Mouse (Mus musculus) hindbrain, embryonic 15.5 days (tissue): ENCODE results near the gene Sfrp2. TPM values are rescaled to one million over a fixed set of nuclear protein-coding genes. Genes with fewer than 3 reads are reported as not detected.

ENCODE experiments used
- ATAC-seq: fragments of 200-750 bp; cut with Nextera tagmentation; 2 replicates; pipeline ENCODE4 v1.8.0; 2017; ENCODE audit warnings: low read depth, moderate number of reproducible peaks, moderate TSS enrichment; ENCODE audit not compliant: low FRiP score
- H3K27ac ChIP-seq: fragments of 300-500 bp; sonication (generic); replicated peaks from 2 replicates; pipeline ENCODE4 v1.5.1; 2015; ENCODE audit warnings: mild to moderate bottlenecking, inconsistent platforms
- H3K27me3 ChIP-seq: fragments of 300-500 bp; sonication (generic); 2 replicates; pipeline ENCODE4 v1.6.1; 2015; ENCODE audit warnings: control low read depth, inconsistent platforms
- H3K36me3 ChIP-seq: fragments of 300-500 bp; sonication (generic); 2 replicates; pipeline ENCODE4 v1.6.1; 2015; ENCODE audit warnings: control low read depth, inconsistent platforms
- H3K4me1 ChIP-seq: fragments of 300-500 bp; sonication (generic); replicated peaks from 2 replicates; pipeline ENCODE4 v1.6.1; 2015; ENCODE audit warnings: control low read depth, inconsistent platforms
- H3K4me2 ChIP-seq: fragments of 300-500 bp; sonication (generic); 2 replicates; pipeline ENCODE4 v1.6.1; 2015; ENCODE audit warnings: moderate library complexity, mild to moderate bottlenecking, inconsistent platforms
- H3K4me3 ChIP-seq: fragments of 300-500 bp; sonication (generic); 2 replicates; pipeline ENCODE4 v1.5.1; 2015; ENCODE audit warnings: mild to moderate bottlenecking, inconsistent platforms
- H3K9ac ChIP-seq: fragments of 300-500 bp; sonication (generic); 2 replicates; pipeline ENCODE4 v1.6.1; 2015; ENCODE audit warnings: inconsistent platforms
- H3K9me3 ChIP-seq: fragments of 300-500 bp; sonication (generic); 2 replicates; pipeline ENCODE4 v1.6.1; 2016; ENCODE audit warnings: control low read depth, inconsistent platforms
- WGBS: fragments of 180-500 bp; shearing (Covaris S2); methylation state at CpG from one replicate; pipeline ENCODE4 v1.1.7; 2015; 5-methylcytosine and 5-hydroxymethylcytosine counted together
- polyA plus RNA-seq: library from polyadenylated mRNA; unstranded; fragments of >200 nt; fragmentation: Nextera tagmentation; extraction: Ambion mirVana; gene quantifications from 2 replicates; pipeline ENCODE4 v1.2.1, GENCODE M21; 2015

The Sfrp2 gene
- 52.4 and 53.7 TPM in 2 replicates for polyA plus RNA-seq

DNA sequence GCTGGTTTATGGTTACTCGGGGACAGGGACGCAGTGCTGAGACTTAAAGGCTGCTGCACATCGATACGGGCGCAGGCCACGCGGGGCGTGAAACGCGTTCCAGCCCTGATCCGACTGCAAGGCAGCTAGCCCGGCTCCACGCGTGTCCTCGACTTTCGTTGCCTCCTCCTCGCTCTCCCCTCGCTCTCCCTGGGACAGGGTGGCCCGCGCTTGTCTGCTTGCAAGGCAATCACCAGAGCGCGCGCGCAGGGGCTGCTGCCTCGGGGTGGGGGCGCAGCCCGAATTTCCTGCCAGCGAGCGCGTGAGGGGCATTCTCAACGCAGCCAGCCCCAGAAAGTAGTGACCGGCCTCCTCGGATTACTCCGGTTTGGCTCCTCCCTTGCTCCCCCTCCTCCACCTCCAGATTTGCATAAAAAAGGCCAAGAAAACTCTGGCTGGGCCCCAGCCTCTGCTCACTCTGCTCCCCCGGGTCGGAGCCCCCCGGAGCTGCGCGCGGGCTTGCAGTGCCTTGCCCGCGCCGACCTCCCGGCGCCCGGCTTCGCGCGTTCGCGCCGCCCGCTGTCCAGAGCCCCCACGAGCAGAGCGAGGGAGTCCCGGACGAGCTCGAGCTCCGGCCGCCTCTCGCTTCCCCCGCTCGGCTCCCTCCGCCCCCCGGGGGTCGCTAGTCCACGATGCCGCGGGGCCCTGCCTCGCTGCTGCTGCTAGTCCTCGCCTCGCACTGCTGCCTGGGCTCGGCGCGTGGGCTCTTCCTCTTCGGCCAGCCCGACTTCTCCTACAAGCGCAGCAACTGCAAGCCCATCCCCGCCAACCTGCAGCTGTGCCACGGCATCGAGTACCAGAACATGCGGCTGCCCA lies at the start of gene Sfrp2:
TSS of gene Sfrp2 (plus strand) at position 451 of the 855 bp plus-strand sequence.
- Histone ChIP-seq H3K27ac (peak within 1 kb of the TSS; percentile 42), H3K36me3 (no peaks in the 10 kb centered on the region), H3K4me1 (peaks cover 49% of the 10 kb centered on the region), H3K27me3 (peaks cover 3% of the 10 kb centered on the region; the same call in 1 of the 2 replicates), H3K9me3 (no peaks in the 10 kb centered on the region), H3K4me3 (peak within 1 kb of the TSS; percentile 66), H3K4me2 (peak within 1 kb of the TSS; percentile 97), H3K9ac (peak within 1 kb of the TSS; percentile 65)
- WGBS, result under 1% methylated on average over 78 of the region's 82 CpGs
- peak; percentile 70 for ATAC-seq

DNA sequence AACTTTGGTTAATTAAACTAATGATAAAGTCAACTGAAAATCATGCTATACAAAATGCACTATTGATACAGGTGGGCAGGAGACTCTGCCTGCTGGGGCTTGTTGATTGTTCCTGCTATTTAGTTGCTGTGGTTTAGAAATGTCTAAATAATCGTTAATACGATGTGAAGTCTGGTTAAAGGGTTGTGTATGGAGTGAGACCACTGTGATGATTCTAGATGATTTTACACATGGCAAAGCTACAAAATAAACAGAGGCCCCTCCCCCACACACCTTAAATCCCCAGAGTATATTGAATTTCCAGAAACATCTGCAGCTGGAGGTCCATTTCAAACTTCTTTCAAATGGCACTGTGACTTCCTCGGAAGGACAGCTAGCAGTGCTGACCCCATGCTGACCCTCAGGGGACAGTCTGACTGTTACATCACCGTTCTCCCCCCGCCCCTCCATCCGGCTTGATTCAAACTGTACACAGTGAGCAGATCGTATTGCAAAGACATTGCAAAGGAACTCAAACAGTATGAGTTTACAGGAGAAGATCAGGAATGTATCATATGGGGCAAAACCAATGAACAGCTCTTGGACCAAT lies 48.4 kb upstream of the Sfrp2 start:
- Histone ChIP-seq H3K27me3 (no peaks in the 10 kb centered on the region), H3K36me3 (no peaks in the 10 kb centered on the region), H3K4me3 (no peak overlapping the region), H3K4me1 (no peaks in the 10 kb centered on the region), H3K9ac (no peak overlapping the region), H3K27ac (no peak overlapping the region), H3K9me3 (no peaks in the 10 kb centered on the region), H3K4me2 (no peak overlapping the region)
- 64% methylated on average over 7 of the region's 7 CpGs for WGBS
- ATAC-seq, result no peak

DNA sequence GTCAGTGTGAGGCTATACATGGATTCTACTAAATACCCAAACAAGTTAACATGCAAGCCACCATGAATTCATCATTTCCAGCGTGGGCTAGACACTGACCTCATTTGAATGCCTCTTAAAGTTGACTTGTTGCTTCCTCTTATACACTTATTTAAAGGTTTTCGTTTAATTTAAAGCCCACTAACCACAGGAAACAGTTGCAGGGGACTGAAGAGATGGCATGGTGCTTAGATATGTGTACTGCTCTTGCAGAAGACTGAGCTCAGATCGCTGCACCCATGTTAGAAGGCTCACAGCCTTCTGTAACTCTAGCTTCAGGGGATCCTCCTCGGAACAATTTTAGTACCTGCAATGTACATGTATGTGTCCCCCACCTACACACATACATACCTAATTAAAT lies 47.5 kb upstream of the Sfrp2 start:
- Histone ChIP-seq H3K9ac (no peak overlapping the region), H3K36me3 (no peaks in the 10 kb centered on the region), H3K27me3 (no peaks in the 10 kb centered on the region), H3K4me2 (no peak overlapping the region), H3K4me3 (no peak overlapping the region), H3K9me3 (no peaks in the 10 kb centered on the region), H3K27ac (no peak overlapping the region), H3K4me1 (no peaks in the 10 kb centered on the region)
- WGBS, result 81% methylated on average over 4 of the region's 4 CpGs
- ATAC-seq, result no peak

DNA sequence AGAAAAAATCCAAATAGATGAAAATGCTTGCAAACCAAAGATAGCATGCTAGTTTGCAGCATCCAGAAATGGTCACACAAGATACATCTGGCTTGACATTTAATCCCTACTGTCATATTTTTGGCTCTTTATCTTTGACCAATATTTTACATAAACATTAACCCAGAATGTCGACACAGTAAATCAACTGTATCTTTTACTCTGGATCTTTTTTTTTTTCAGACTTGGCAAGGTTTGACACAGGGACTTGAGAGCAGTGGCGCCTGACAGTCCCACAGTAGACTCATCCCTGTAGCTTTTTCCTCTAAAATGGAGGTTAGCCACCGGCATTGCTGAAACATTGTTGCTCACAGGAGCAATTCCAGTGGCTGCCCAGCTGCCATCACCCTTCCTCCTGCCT lies 37.9 kb upstream of the Sfrp2 start:
- Histone ChIP-seq H3K4me2 (no peak overlapping the region), H3K9me3 (no peaks in the 10 kb centered on the region), H3K9ac (no peak overlapping the region), H3K27me3 (no peaks in the 10 kb centered on the region), H3K4me3 (no peak overlapping the region), H3K36me3 (no peaks in the 10 kb centered on the region), H3K27ac (no peak overlapping the region), H3K4me1 (no peaks in the 10 kb centered on the region)
- 83% methylated on average over 3 of the region's 3 CpGs for WGBS
- no peak for ATAC-seq

DNA sequence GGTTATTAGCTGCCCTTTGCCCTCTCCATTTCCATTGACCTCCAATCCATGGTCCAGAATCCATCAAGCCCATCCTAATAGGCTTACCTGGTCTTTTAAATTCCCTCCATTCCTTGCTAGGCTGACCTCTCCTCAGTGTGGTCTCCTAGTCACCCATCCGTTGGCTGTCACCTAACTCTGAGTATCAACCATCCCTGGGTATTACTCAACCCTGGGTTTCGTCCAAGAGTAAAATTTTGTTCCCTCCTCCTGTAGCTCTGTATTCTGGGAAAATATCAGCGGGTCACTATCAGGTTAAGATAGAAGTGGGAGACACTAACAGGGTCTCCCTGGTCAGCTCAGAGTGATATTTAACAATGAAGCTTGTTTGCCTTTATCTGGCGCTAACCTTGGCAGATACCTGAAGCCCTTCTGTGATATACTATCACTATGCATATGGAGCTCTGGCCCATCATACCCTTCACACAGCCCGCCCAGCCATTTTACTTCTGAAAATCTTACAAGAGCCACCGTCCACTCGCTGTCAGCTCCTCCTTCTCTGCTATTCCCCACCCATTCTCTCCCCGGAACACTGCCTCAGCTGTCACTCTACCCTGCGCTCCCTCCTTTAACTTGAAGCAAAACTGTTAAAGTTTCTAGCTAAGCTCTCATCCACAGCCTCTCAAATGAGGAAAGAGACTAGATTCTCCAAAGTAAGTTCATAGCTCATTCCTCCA lies 37.3 kb upstream of the Sfrp2 start:
- H3K36me3 ChIP-seq, result no peaks in the 10 kb centered on the region

DNA sequence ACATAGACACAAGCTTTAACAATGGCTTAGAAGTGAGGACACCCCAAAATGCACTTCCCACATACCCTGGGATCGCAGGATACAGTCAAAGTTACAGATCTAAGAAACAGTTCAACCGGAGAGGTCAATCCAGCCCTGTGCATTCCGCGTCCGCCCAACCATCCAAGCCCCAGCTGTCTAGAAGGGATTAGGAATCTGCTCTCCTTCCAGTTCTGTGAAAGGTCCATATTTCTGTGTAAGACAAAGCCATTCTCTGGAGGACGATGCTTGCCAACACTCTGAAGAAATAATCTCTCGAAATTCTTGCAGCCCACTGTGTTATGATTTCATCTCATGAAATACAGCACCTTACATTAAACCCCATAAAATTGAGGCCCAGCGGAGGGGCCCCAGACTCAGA lies 32.1 kb upstream of the Sfrp2 start:
- no peak for ATAC-seq
- H3K27ac ChIP-seq, result no peak overlapping the region
- no peaks in the 10 kb centered on the region for H3K27me3 ChIP-seq
- no peak overlapping the region for H3K4me2 ChIP-seq
- no peaks in the 10 kb centered on the region for H3K9me3 ChIP-seq
- 0 out of 2 replicates have a peak, but pooled peaks cover 3% of the 10 kb centered on the region for H3K4me1 ChIP-seq
- H3K4me3 ChIP-seq, result no peak overlapping the region
- WGBS, result 84% methylated on average over 8 of the region's 8 CpGs
- no peak overlapping the region for H3K9ac ChIP-seq
- H3K36me3 ChIP-seq, result no peaks in the 10 kb centered on the region

More for the DNA sequence above, 37.3 kb upstream of the Sfrp2 start:
- 83% methylated on average over 9 of the region's 9 CpGs for WGBS
- Histone ChIP-seq H3K9ac (no peak overlapping the region), H3K27ac (no peak overlapping the region), H3K9me3 (no peaks in the 10 kb centered on the region), H3K4me2 (no peak overlapping the region), H3K4me3 (no peak overlapping the region), H3K4me1 (0 out of 2 replicates have a peak, but pooled peaks cover 3% of the 10 kb centered on the region), H3K27me3 (no peaks in the 10 kb centered on the region)
- no peak for ATAC-seq

DNA sequence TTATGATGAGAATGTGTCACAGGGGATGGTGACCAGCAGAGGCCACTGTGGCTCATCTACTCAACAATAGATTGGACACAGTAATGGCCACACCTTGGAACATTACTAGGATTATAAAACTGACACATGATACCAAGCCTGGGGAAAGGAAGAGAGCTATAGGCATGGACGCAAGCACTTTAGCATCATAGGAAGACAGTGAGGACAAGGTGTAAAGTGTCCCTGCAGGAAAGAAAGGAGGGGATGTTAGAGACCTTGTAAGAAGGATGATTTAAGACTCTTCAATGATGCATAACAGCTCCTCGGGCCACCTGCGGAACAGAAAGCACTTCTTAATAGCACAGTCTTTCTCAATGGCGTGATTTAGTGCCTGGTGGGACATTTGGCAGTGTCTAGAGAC lies 29.1 kb upstream of the Sfrp2 start:
- Histone ChIP-seq H3K4me2 (no peak overlapping the region), H3K9me3 (no peaks in the 10 kb centered on the region), H3K4me1 (0 out of 2 replicates have a peak, but pooled peaks cover 3% of the 10 kb centered on the region), H3K4me3 (no peak overlapping the region), H3K27ac (no peak overlapping the region), H3K36me3 (no peaks in the 10 kb centered on the region), H3K27me3 (no peaks in the 10 kb centered on the region), H3K9ac (no peak overlapping the region)
- 93% methylated on average over 4 of the region's 4 CpGs for WGBS
- no peak for ATAC-seq

DNA sequence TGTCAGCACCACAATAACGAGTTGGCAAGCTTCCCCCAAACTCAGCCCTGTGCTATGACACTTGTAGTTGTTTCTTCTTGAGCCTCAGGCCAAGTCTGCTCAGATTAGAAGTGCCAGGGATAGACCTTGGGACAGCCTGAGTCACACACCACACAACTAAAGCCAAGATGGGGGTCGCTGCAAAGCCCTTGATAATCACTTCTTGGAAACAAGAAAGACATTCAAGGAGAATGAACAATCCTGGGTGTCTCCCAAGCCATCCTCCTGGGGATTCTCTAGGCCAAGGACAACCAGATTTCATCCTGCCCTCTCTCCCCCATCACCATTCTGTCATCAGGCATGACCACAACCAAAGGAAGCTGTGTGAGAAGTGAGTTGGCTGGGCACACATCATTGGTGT lies 25.9 kb upstream of the Sfrp2 start:
- Histone ChIP-seq H3K27me3 (no peaks in the 10 kb centered on the region), H3K4me1 (no peaks in the 10 kb centered on the region), H3K9ac (no peak overlapping the region), H3K27ac (no peak overlapping the region), H3K4me3 (no peak overlapping the region), H3K4me2 (no peak overlapping the region), H3K9me3 (no peaks in the 10 kb centered on the region), H3K36me3 (no peaks in the 10 kb centered on the region)
- ATAC-seq, result no peak
- WGBS, result 86% methylated on average over 2 of the region's 2 CpGs

DNA sequence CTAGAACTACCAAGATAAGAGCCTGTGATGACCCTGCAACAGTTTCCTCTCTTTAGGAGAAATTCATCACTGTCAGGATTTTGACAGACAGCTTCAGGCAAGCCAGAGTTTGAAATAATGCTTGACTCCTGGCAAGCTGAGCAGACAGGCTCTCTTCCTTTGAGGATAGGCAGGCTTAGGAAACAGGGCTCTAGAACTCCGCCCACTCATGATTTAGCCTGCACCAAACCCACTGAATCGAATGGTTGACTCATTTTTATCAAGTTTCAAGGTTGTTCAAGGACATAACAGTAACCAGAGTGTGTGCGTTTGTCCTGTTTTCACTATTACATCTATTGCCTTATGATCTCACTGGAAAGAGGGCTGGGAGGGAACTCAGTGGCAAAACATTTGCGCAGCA lies 18.8 kb upstream of the Sfrp2 start:
- Histone ChIP-seq H3K4me2 (no peak overlapping the region), H3K27ac (no peak overlapping the region), H3K36me3 (no peaks in the 10 kb centered on the region), H3K4me3 (no peak overlapping the region), H3K27me3 (no peaks in the 10 kb centered on the region), H3K4me1 (no peaks in the 10 kb centered on the region), H3K9ac (no peak overlapping the region), H3K9me3 (no peaks in the 10 kb centered on the region)
- ATAC-seq, result no peak
- 86% methylated on average over 4 of the region's 4 CpGs for WGBS

DNA sequence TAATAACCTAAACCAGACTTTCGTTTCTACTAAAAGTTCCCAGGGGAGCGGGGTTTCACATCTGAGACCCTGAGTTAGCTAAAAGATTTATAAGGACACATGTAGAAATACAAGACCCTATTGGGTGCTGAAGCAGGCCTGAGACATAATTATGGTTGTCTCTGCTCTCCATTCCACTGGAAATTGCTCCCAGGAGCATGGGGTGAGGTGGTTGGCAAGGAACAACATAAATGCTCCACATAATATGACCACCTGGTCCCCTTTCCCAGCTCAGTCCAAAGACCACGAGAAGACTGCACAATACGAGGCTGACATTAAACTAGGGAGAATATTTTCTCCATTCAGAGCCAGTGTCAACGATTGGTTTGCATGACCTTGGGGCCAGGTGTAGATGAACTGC lies 18.2 kb upstream of the Sfrp2 start:
- no peaks in the 10 kb centered on the region for H3K27me3 ChIP-seq
- 69% methylated on average over 5 of the region's 5 CpGs for WGBS
- no peak overlapping the region for H3K9ac ChIP-seq
- no peak for ATAC-seq
- H3K4me2 ChIP-seq, result no peak overlapping the region
- no peaks in the 10 kb centered on the region for H3K4me1 ChIP-seq
- no peak overlapping the region for H3K4me3 ChIP-seq
- no peak overlapping the region for H3K27ac ChIP-seq
- no peaks in the 10 kb centered on the region for H3K9me3 ChIP-seq
- no peaks in the 10 kb centered on the region for H3K36me3 ChIP-seq

DNA sequence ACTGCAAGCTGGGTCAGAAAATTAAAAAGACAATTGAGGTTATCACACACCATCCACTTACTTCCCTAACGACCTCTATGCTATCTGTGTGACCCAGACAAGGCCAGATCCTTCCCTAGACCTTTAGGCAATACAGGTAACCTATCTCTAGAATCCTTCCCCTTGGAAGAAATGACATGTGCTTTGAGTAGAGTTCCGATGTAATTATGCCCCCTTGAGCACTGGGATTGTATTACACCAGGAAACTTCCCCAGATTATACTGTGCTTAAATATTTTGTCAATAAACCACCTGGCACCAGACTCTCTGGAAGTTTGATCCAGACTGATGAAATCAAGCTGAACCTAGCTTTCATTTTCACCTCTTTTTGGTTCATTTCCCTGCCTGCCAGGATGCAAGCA lies 14.5 kb upstream of the Sfrp2 start:
- Histone ChIP-seq H3K27me3 (no peaks in the 10 kb centered on the region), H3K9ac (no peak overlapping the region), H3K9me3 (no peaks in the 10 kb centered on the region), H3K4me1 (no peaks in the 10 kb centered on the region), H3K27ac (no peak overlapping the region), H3K36me3 (no peaks in the 10 kb centered on the region), H3K4me3 (no peak overlapping the region), H3K4me2 (no peak overlapping the region)
- 45% methylated on average over 2 of the region's 2 CpGs for WGBS
- ATAC-seq, result no peak

DNA sequence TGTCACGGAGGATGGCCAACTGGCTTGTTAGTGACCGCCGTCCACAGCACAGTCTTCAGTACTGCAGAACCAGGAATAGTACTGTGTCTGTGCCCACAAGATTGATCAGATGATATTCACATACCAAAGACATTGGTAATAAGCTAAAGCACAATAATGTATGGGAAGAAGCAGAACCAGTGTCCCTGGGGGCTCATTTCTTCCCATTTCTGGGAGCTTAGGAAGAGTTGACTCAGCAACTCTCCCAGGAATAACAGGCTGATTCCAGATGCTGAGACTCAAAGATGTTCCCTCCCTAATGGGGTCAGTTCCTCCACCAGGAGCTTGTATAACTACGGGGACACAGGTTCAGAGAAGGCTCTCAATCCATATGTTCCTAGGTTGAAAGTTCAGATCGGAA lies 13.9 kb upstream of the Sfrp2 start:
- 94% methylated on average over 5 of the region's 5 CpGs for WGBS
- H3K27me3 ChIP-seq, result no peaks in the 10 kb centered on the region
- no peak overlapping the region for H3K4me3 ChIP-seq
- H3K9ac ChIP-seq, result no peak overlapping the region
- no peak for ATAC-seq
- H3K9me3 ChIP-seq, result no peaks in the 10 kb centered on the region
- no peaks in the 10 kb centered on the region for H3K36me3 ChIP-seq
- H3K27ac ChIP-seq, result no peak overlapping the region
- no peak overlapping the region for H3K4me2 ChIP-seq
- H3K4me1 ChIP-seq, result no peaks in the 10 kb centered on the region
